Mouse (Mus musculus): ENCODE results near the gene Vldlr. TPM values are rescaled to one million over a fixed set of nuclear protein-coding genes. Genes with fewer than 3 reads are reported as not detected.

Vldlr gene
- polyA plus RNA-seq, 1 experiment, result 31.2 TPM

GRCm38 (mm10) chr19:27183511-27183910 is 32.8 kb upstream of the Vldlr start:
- TF ChIP-seq POLR2A (IDR thresholded peaks at IDR 0.05; ENCODE audit: low read depth, low read length) (no peak), CTCF (conservative IDR thresholded peaks at IDR 0.05; ENCODE audit: insufficient read depth, insufficient read length, low read depth, low read length) (no peak)
- Histone ChIP-seq H3K4me3 (ENCODE audit: insufficient read depth, low read depth, low read length) (no peak overlapping the region), H3K36me3 (ENCODE audit: control insufficient read depth, insufficient read depth, low read length) (no peaks in the 10 kb centered on the region), H3K27ac (ENCODE audit: insufficient read depth, low read depth, low read length) (no peak overlapping the region), H3K27me3 (replicated peaks; ENCODE audit: control insufficient read depth, insufficient read depth, low read length) (no peaks in the 10 kb centered on the region), H3K4me1 (ENCODE audit: control insufficient read depth, insufficient read depth, low read length) (no peaks in the 10 kb centered on the region; the same call in 1 of the 2 replicates)
- no peak for DNase-seq
- WGBS, result 92% methylated on average over 7 of the region's 7 CpGs

- DNase-seq, result no peak
- no peaks in the 10 kb centered on the region for H3K4me1 ChIP-seq (ENCODE audit: control insufficient read depth, insufficient read depth, low read length)
- no peaks in the 10 kb centered on the region for H3K36me3 ChIP-seq (ENCODE audit: control insufficient read depth, insufficient read depth, low read length)
- H3K4me3 ChIP-seq (ENCODE audit: insufficient read depth, low read depth, low read length), result no peak overlapping the region
- TF ChIP-seq CTCF (conservative IDR thresholded peaks at IDR 0.05; ENCODE audit: insufficient read depth, insufficient read length, low read depth, low read length), result no peak
- no peak for TF ChIP-seq POLR2A (IDR thresholded peaks at IDR 0.05; ENCODE audit: low read depth, low read length)
- no peaks in the 10 kb centered on the region for H3K27me3 ChIP-seq (replicated peaks; ENCODE audit: control insufficient read depth, insufficient read depth, low read length)
- WGBS, result 71% methylated on average over 9 of the region's 9 CpGs
- H3K27ac ChIP-seq (ENCODE audit: insufficient read depth, low read depth, low read length), result no peak overlapping the region
These were observed 12.5 kb upstream of the Vldlr start for GRCm38 (mm10) chr19:27203711-27204238.

GRCm38 (mm10) chr19:27210991-27211390 is 5.3 kb upstream of the Vldlr start:
- no peak for DNase-seq
- TF ChIP-seq CTCF (conservative IDR thresholded peaks at IDR 0.05; ENCODE audit: insufficient read depth, insufficient read length, low read depth, low read length) (no peak), POLR2A (IDR thresholded peaks at IDR 0.05; ENCODE audit: low read depth, low read length) (no peak)
- no peak overlapping the region for H3K27ac ChIP-seq (ENCODE audit: insufficient read depth, low read depth, low read length)
- H3K4me3 ChIP-seq (ENCODE audit: insufficient read depth, low read depth, low read length), result no peak overlapping the region
- H3K4me1 ChIP-seq (ENCODE audit: control insufficient read depth, insufficient read depth, low read length), result no peaks in the 10 kb centered on the region
- 69% methylated on average over 2 of the region's 2 CpGs for WGBS
- H3K27me3 ChIP-seq (replicated peaks; ENCODE audit: control insufficient read depth, insufficient read depth, low read length), result no peaks in the 10 kb centered on the region
- H3K36me3 ChIP-seq (ENCODE audit: control insufficient read depth, insufficient read depth, low read length), result no peaks in the 10 kb centered on the region

- no peak overlapping the region for H3K27ac ChIP-seq (ENCODE audit: insufficient read depth, low read depth, low read length)
- peaks cover 9% of the 10 kb centered on the region; the same call in 1 of the 2 replicates for H3K4me1 ChIP-seq (ENCODE audit: control insufficient read depth, insufficient read depth, low read length)
- no peak for DNase-seq
- no peaks in the 10 kb centered on the region for H3K27me3 ChIP-seq (replicated peaks; ENCODE audit: control insufficient read depth, insufficient read depth, low read length)
- H3K36me3 ChIP-seq (ENCODE audit: control insufficient read depth, insufficient read depth, low read length), result no peaks in the 10 kb centered on the region
- H3K4me3 ChIP-seq (ENCODE audit: insufficient read depth, low read depth, low read length), result no peak overlapping the region
- 85% methylated on average over 4 of the region's 4 CpGs for WGBS
- TF ChIP-seq CTCF (conservative IDR thresholded peaks at IDR 0.05; ENCODE audit: insufficient read depth, insufficient read length, low read depth, low read length) (no peak), POLR2A (IDR thresholded peaks at IDR 0.05; ENCODE audit: low read depth, low read length) (no peak)
These were observed 688 bp upstream of the Vldlr start for GRCm38 (mm10) chr19:27215596-27215995.

GRCm38 (mm10) chr19:27216767-27217403 is 601 bp downstream of the Vldlr start:
- H3K4me1 ChIP-seq (ENCODE audit: control insufficient read depth, insufficient read depth, low read length), result peaks cover 17% of the 10 kb centered on the region; the same call in 1 of the 2 replicates
- DNase-seq, result peak; percentile 84
- H3K27me3 ChIP-seq (replicated peaks; ENCODE audit: control insufficient read depth, insufficient read depth, low read length), result no peaks in the 10 kb centered on the region
- TF ChIP-seq CTCF (conservative IDR thresholded peaks at IDR 0.05; ENCODE audit: insufficient read depth, insufficient read length, low read depth, low read length) (peak; percentile 57; the same call in 1 of the 2 replicates), POLR2A (IDR thresholded peaks at IDR 0.05; ENCODE audit: low read depth, low read length) (no peak)
- no peak overlapping the region; the same call in 1 of the 2 replicates for H3K27ac ChIP-seq (ENCODE audit: insufficient read depth, low read depth, low read length)
- H3K36me3 ChIP-seq (ENCODE audit: control insufficient read depth, insufficient read depth, low read length), result no peaks in the 10 kb centered on the region
- WGBS, result under 1% methylated on average over 61 of the region's 62 CpGs
- H3K4me3 ChIP-seq (ENCODE audit: insufficient read depth, low read depth, low read length), result peak overlapping the region; percentile 76

- WGBS, result under 1% methylated on average over 52 of the region's 52 CpGs
- DNase-seq, result peak; percentile 61
These were observed 1.2 kb downstream of the Vldlr start for GRCm38 (mm10) chr19:27217404-27217940.

GRCm38 (mm10) chr19:27217941-27218411 is 1.7 kb downstream of the Vldlr start:
- Histone ChIP-seq H3K4me3 (ENCODE audit: insufficient read depth, low read depth, low read length) (peak overlapping the region; percentile 76), H3K4me1 (ENCODE audit: control insufficient read depth, insufficient read depth, low read length) (peaks cover 23% of the 10 kb centered on the region; the same call in 1 of the 2 replicates), H3K36me3 (ENCODE audit: control insufficient read depth, insufficient read depth, low read length) (no peaks in the 10 kb centered on the region), H3K27ac (ENCODE audit: insufficient read depth, low read depth, low read length) (peak overlapping the region; percentile 92), H3K27me3 (replicated peaks; ENCODE audit: control insufficient read depth, insufficient read depth, low read length) (no peaks in the 10 kb centered on the region)
- under 1% methylated on average over 32 of the region's 32 CpGs for WGBS
- no peak for TF ChIP-seq CTCF (conservative IDR thresholded peaks at IDR 0.05; ENCODE audit: insufficient read depth, insufficient read length, low read depth, low read length)
- TF ChIP-seq POLR2A (IDR thresholded peaks at IDR 0.05; ENCODE audit: low read depth, low read length), result no peak
- peak; percentile 51 for DNase-seq

More at GRCm38 (mm10) chr19:27217404-27217940, 1.2 kb downstream of the Vldlr start:
- TF ChIP-seq POLR2A (IDR thresholded peaks at IDR 0.05; ENCODE audit: low read depth, low read length) (no peak), CTCF (conservative IDR thresholded peaks at IDR 0.05; ENCODE audit: insufficient read depth, insufficient read length, low read depth, low read length) (no peak)
- Histone ChIP-seq H3K36me3 (ENCODE audit: control insufficient read depth, insufficient read depth, low read length) (no peaks in the 10 kb centered on the region), H3K27ac (ENCODE audit: insufficient read depth, low read depth, low read length) (peak overlapping the region; percentile 92), H3K4me1 (ENCODE audit: control insufficient read depth, insufficient read depth, low read length) (peaks cover 23% of the 10 kb centered on the region; the same call in 1 of the 2 replicates), H3K27me3 (replicated peaks; ENCODE audit: control insufficient read depth, insufficient read depth, low read length) (no peaks in the 10 kb centered on the region), H3K4me3 (ENCODE audit: insufficient read depth, low read depth, low read length) (peak overlapping the region; percentile 76)
